Mouse (Mus musculus) embryonic fibroblast, embryonic 13.5 days (primary cell): ENCODE data around the gene Csgalnact2. TPM values are rescaled to one million over a fixed set of nuclear protein-coding genes. Genes with fewer than 3 reads are reported as not detected.
A peak's percentile ranks its signal among the peaks of the same experiment; 100 is the strongest.

ENCODE experiments used
- H3K27ac ChIP-seq: 2 replicates; pipeline ENCODE4 v1.5.1; 2012; ENCODE audit warnings: low read length, control low read depth, inconsistent platforms; ENCODE audit not compliant: insufficient read depth
- H3K4me1 ChIP-seq: 2 replicates; pipeline ENCODE4 v1.6.1; 2011; ENCODE audit warnings: low read length; ENCODE audit not compliant: control insufficient read depth, insufficient read depth
- H3K4me3 ChIP-seq: 2 replicates; pipeline ENCODE4 v1.5.1; 2011; ENCODE audit warnings: mild to moderate bottlenecking, control low read depth, low read length; ENCODE audit not compliant: insufficient read depth
- CTCF ChIP-seq: IDR thresholded peaks from 2 replicates; pipeline ENCODE4 v1.5.1; 2011; ENCODE audit warnings: mild to moderate bottlenecking, control low read depth, low read length, moderate library complexity, borderline replicate concordance; ENCODE audit not compliant: insufficient read depth
- POLR2A ChIP-seq: IDR thresholded peaks from 2 replicates; pipeline ENCODE4 v1.6.1; 2011; ENCODE audit warnings: low read depth, mild to moderate bottlenecking, control low read depth, low read length, moderate library complexity
- polyA plus RNA-seq: library from polyadenylated mRNA; stranded (reverse); fragments of >200 nt; gene quantifications from 2 replicates; pipeline ENCODE4 v1.2.4, GENCODE M21; 2011; ENCODE audit warnings: low read depth; ENCODE audit not compliant: missing spikeins, insufficient read length

The Csgalnact2 gene
- polyA plus RNA-seq, 1 experiment: 32.6 TPM

GRCm38 (mm10) chr6:118066199-118067081 lies 72.5 kb downstream of the Csgalnact2 start:
- TF ChIP-seq CTCF: no peak
- TF ChIP-seq POLR2A: no peak
- peak overlapping the region; percentile 30 for H3K4me3 ChIP-seq
- no peaks in the 10 kb centered on the region for H3K4me1 ChIP-seq
- H3K27ac ChIP-seq: no peak overlapping the region

- H3K27ac ChIP-seq: no peak overlapping the region
- no peak for TF ChIP-seq CTCF
- TF ChIP-seq POLR2A: no peak
- no peaks in the 10 kb centered on the region for H3K4me1 ChIP-seq
- H3K4me3 ChIP-seq: peak overlapping the region; percentile 30
These were observed 73.1 kb downstream of the Csgalnact2 start for GRCm38 (mm10) chr6:118065837-118066198.

- Histone ChIP-seq H3K4me3 (no peak overlapping the region), H3K27ac (no peak overlapping the region), H3K4me1 (no peaks in the 10 kb centered on the region)
- TF ChIP-seq CTCF: peak; percentile 60
- no peak for TF ChIP-seq POLR2A
These were observed 73.9 kb downstream of the Csgalnact2 start for GRCm38 (mm10) chr6:118064968-118065530.

GRCm38 (mm10) chr6:118063266-118063665 lies 75.7 kb downstream of the Csgalnact2 start:
- TF ChIP-seq POLR2A (no peak), CTCF (no peak)
- no peak overlapping the region for H3K4me3 ChIP-seq
- H3K27ac ChIP-seq: no peak overlapping the region
- H3K4me1 ChIP-seq: no peaks in the 10 kb centered on the region

- Histone ChIP-seq H3K4me3 (no peak overlapping the region), H3K4me1 (no peaks in the 10 kb centered on the region), H3K27ac (no peak overlapping the region)
- TF ChIP-seq CTCF (no peak), POLR2A (no peak)
These were observed 77.7 kb downstream of the Csgalnact2 start for GRCm38 (mm10) chr6:118061266-118061665.

Other genes with a start within 250 kb of the Csgalnact2 start
- 479 and 482 TPM in 2 replicates for gene Hnrnpf, start 238.8 kb downstream of the Csgalnact2 start, polyA plus RNA-seq
- not detected in 2 replicates for gene Fxyd4, start 201.4 kb downstream of the Csgalnact2 start, polyA plus RNA-seq
- not detected in 2 replicates for gene Rasgef1a, start 127.7 kb downstream of the Csgalnact2 start, polyA plus RNA-seq
- 0.33 and 0.35 TPM in 2 replicates for gene Ret, start 58.6 kb upstream of the Csgalnact2 start, polyA plus RNA-seq